Mouse (Mus musculus) brain, embryonic 14.5 days (tissue): ENCODE data around the gene Galp.

Source experiments
- CTCF ChIP-seq: fragments of 200-500 bp; IDR thresholded peaks from 2 replicates; pipeline ENCODE4 v1.5.1; 2012; ENCODE audit warnings: inconsistent platforms, mild to moderate bottlenecking, moderate library complexity, borderline replicate concordance; ENCODE audit not compliant: insufficient read depth, insufficient read length; ENCODE audit errors: extremely low read depth
- POLR2A ChIP-seq: fragments of 200-500 bp; IDR thresholded peaks from 2 replicates; pipeline ENCODE4 v1.6.1; 2012; ENCODE audit warnings: mild to moderate bottlenecking, inconsistent platforms, borderline replicate concordance; ENCODE audit not compliant: poor library complexity, insufficient read depth, insufficient read length, severe bottlenecking; ENCODE audit errors: extremely low read depth

- TF ChIP-seq CTCF: no peak
- no peak for TF ChIP-seq POLR2A
These were observed 27.5 kb upstream of the Galp start for GRCm38 (mm10) chr7:6169403-6169802.
